Mouse (Mus musculus): ENCODE results near the gene Abca1.

Gene Abca1

DNA sequence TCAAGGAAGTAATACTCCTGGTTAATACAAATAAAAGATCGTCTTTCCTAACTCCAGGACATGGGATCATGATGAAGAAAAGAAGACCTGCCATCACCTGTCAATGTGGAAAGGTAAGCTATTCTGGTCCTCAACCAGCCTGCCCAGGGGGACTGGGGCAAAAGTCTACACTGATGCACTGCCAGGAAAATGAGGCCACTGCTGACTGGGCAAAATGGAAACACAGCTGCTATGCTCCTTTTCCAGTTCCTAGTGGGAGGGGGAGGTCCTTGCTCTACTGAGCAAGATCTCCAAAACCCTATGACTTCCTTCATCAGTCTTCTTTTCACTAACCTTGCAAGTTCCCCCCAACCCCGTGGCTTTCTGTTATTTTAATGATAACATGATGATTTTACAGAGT is 73.1 kb downstream of the Abca1 start:
- DNase-seq (ENCODE audit: low read depth, low spot score) = no peak

DNA sequence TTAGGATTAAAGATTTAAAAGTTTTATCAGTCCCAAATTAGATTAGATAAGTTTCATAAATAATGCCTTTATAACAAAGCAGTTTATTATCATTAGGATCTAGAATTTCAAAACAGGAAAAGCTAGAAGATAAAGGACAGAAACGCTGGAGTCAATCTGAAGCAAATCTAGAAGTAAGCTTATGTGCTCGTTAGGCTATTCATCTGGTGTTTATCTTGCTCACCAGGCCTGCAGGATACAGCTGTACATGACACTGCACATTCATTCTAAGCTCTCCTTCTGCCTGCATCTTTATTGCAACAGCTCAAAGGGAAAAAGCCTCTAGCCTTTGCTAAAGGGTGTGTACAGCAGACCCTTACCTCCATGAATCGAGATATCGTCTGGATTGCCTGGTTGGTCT is 74.1 kb downstream of the Abca1 start:
- DNase-seq (ENCODE audit: low read depth, low spot score) = no peak

DNA sequence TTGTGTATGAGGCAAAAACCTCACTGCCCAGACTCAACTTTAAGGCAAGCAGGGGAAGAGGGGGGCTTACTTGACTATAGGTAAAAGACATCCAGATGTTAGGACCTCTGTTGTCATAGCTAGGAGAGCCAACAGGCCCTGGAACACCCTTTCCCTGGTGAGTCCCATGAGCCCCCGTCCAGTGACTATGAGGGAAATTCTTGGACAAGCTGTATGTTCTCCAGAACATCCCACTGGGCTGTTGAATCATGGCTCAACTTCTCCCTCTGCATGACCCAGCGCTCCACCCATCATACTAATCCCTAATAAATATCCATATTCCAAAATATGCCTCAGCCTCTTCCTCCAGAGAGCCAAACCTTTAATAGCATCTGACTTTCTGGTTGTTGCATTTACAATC is 76.6 kb downstream of the Abca1 start:
- DNase-seq (ENCODE audit: low read depth, low spot score) = no peak

DNA sequence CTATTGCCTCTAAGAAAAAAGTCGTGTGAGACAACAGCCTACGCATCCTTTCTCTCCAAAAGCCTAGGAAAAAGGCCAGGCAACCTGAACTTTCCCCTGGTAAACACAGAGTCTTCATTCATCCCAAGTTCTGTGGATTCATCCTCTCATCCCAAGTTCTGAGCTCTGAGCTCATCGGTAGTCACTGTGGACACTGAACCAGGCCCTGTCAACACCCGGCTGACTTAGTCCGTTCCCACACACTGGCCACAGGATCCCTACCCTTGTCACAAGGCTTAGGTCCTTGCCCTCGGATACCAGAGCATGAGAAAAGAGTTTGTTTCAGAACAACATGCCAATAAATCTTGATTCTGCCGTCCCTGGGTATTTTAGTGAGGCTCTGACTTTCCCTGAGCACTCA is 77.2 kb downstream of the Abca1 start:
- DNase-seq (ENCODE audit: low read depth, low spot score) = no peak

DNA sequence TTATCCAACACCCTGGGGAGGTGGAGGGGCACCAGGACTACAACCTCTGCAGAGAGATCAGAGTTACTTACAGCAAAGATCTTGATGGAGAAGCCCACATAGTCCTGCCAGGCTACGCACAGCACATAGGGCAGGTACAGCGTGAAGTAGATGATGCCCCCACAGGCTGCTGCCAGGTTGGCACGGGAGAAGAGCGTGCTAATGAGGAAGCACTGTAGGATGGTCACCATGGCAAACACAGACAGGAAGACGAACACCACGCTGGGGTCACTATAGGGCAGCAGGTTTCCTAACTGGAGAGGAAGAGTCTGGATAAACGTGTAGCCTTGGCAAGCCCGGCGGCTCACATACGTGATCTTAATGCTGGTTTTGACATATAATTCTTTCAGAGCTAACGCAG is 77.8 kb downstream of the Abca1 start:
- no peak for DNase-seq (ENCODE audit: low read depth, low spot score)

DNA sequence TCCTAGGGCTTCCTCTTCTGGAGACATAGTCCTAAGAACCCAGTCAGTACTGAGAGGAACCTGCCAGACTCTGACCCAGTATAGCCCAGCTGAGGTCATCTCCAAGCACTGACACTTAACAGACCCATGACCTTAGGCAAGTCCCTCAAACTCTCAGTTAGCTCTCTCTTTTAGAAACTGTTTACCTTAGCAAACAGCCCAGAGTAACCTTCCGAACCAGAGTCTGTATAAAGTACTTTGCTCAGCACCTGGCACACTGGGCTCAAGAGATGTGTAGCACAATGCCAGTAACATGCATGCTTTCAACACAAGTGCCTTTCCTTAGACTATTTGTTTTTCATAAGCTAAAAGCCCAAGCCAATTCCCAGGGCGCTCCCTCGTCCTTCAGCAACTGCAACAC is 79.4 kb downstream of the Abca1 start:
- DNase-seq (ENCODE audit: low read depth, low spot score) = no peak

DNA sequence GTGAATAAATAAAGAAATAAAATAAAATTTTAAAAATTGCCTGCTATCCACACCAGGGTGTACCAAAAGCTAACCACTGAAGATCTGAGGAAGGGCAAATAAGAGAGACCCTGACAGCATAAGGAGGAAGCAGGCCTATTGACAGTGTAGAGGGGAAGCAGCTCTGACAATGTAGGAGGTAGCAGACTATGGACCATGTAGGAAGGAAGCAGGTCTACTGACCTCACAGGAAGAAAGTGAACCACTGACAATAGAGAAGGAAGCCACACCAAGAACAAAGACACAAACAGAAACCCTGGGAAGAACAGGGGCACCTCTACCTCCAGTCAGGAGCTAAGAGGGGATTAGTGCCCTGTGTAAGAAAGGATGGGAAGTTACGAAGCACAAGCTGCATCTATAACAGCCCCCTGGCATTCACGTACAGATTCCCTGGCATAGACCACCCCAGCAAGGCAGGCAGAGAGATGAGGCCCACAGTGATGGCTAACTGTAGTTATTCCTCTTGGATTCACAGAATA is 80.8 kb downstream of the Abca1 start:
- no peak for DNase-seq (ENCODE audit: low read depth, low spot score)

DNA sequence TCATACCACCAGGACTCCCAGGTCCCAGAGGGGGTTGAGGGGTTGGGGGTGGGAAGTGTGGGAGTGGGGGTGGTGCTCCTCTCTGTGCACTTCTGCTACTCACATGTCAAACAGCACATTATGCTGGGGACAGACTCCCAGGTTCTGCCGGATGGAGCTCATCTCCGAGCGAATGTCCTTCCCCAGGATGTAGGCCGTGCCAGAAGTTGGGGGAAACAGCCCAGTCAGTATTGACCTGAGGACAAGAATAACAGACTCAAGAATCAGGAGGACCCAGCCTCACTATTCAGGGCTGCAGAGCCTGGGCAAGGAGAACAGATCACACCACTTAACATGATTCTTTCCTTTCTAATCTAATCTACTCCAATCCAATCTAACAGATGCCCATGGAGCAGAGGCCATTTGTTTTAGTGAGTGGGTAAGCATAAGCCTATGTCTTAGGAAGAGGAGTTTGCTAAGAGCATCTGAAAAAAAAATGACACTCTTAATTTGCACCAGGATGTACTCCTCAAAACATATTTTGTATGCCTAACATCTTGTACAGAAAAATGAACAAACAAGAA is 82.8 kb downstream of the Abca1 start:
- no peak for DNase-seq (ENCODE audit: low read depth, low spot score)

DNA sequence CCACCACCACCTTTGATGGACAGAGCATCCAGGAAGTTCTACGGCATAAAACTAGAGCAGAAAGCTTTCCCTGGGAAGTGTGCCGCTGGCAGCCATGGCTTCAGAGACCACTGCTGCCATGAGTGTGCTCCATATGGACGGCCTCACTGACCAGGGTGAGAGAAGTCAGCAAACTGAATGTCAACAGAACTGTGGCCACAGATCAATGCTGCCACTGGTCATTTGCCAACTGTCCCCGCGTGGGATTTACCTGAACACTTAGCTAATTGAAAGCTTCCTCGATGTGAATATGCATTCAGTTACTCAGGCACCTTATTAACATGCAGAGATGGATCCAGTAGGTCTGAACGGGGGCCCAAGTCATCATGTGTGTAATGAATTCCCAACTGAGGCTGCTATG is 86.7 kb downstream of the Abca1 start:
- no peak for DNase-seq (ENCODE audit: low read depth, low spot score)

DNA sequence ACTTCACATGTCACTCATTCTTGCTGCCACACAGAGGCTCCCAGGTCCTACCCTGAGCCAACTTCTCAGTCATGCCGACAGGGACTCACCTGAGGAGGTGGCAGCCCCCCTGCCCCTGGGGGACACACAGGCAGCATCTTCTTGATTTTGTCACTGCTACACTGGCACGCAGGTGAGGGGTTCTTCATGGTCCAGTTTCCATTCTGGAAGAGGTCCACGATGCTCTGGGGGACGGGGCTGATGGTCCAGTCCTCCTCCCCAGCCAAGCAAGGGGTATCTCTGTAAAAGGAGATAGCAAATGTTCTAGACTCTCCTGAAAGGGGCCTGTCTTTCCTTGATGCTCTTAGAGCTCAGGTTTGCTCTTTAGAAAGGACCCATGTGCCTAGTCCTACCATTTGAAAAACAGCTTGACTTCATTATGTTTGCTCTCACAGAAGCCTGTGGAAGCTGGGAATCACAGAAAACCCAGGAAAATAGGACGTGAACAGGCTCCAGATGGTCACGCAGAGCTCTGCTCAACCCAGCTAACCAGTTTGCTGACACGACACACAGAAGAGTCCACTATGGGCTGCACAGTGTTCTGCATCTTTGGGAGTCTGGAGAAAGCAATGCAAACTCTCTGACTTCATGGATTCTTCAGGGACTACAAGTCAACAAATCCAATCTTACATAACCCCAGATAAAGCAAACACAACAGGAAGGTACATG is 97.2 kb downstream of the Abca1 start:
- no peak for DNase-seq (ENCODE audit: low read depth, low spot score)

DNA sequence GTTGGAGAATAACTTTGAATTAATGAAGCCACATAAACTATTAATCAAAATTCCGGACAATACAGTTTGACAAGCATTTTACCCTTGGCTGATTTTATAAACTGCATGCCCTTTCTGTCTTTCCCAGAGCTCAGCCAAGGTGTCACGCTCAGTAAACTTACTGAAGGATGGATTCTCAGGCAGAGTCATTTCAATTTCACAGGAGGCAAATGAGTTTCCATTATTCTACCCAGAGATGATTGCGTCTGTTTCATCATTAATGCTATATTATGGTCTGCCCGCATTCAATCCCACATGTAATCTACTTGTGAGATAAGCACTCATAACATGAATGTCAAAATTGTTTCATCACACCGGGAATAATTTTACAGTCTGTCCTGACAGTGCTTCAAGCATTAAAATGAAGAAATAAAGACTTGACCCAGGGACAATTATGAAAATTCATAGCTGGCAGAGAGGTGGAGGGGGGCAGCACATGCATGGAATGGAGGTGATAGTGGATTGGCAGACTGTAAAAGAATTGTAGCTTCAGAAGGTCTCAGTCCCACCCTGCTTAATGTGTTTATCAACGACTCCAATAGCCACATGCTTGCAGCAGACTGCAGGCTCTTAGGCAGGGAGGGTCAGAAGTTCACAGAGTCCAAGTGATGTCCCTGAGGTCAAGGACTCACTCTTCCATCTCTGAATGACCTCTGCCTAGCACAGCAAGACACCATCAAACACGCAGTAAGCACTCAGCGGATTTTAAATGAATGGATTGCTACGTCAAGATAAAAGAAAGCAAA is 113.3 kb downstream of the Abca1 start:
- DNase-seq (ENCODE audit: low read depth, low spot score) = no peak

DNA sequence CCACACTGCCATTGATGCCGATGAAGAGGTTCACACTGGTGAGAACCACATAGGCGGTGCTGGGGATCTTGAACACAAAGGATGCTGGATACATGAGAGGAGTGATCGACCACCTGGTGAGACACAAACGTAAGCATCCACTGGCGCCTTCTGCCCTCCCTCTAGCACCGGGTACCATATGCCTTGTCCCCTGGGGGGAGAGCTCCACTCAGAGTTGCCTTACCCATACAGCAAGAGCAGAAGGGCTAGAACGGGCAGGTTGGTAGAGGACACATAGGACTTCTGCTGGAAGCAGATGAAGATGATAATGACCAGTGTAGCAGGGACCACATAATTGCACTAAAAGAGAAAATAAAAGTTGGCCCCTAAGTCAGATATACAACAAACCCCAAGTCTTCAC is 113.9 kb downstream of the Abca1 start:
- DNase-seq (ENCODE audit: low read depth, low spot score) = no peak

DNA sequence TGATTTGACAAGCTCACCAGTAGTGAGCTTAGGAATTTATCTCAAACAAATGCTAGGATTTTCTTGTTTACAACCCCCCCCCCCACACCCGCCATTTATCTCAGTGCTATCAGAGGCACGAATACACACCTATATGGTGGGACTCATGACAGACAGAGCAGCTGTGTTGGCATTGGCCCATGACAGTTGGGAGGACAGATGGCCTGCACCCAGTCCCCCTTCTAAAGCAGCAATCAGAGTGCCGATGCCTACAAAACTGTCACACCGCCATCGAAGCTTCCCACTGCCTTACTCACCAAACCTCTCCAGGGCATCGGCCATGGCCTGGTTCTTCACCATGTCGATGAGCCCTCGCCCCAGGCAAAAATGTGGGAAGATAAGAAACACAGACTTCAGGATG is 115.9 kb downstream of the Abca1 start:
- DNase-seq (ENCODE audit: low read depth, low spot score) = no peak

DNA sequence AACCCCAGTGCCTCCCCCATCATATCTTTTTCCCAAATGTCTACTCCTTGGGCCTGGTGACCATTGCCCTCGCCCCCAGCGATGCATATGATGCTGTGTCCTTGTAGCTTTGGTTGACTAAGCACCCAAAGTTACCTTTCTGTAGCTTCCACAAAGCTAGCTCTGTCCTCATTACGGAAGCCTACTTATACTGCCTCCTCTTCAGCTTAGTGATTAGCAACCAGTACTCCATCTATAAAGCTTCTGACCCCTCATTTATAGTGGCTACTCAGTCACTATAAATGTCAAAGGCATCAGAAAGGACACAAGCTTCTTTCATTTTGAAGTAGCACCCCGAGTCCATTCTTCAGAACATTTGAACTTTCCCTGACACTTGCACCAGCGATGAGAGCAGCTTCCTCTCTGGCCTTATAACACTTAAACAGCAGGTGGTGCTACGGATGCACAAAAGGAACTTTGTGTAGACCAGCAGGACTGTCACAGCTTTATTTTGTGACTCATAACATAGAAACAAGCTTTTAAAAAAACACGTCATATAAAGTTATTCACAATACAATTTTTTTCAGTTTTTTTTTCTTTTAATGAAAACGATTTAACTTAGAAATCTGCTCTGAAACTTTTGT is 129.3 kb downstream of the Abca1 start:
- DNase-seq (ENCODE audit: low read depth, low spot score) = peak; percentile 74

DNA sequence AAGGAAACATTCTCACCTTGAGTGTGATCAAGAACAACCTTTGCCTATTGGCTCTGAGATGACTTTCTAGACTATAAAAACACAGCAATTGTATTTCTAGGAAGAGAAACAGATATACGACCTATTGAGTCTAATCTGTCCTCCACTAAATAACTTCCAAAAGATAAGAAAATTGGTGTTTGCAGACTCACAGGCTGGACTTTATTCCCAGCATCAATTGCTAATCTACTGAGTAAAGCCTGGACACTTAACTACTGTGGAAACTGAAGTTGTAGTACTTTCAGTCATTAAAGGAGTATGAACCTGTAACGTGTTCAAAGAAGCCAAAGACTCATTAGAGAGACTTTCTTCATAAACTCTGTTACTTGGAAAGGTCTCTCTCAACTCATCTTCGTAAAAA is 131.9 kb downstream of the Abca1 start:
- no peak for DNase-seq (ENCODE audit: low read depth, low spot score)

DNA sequence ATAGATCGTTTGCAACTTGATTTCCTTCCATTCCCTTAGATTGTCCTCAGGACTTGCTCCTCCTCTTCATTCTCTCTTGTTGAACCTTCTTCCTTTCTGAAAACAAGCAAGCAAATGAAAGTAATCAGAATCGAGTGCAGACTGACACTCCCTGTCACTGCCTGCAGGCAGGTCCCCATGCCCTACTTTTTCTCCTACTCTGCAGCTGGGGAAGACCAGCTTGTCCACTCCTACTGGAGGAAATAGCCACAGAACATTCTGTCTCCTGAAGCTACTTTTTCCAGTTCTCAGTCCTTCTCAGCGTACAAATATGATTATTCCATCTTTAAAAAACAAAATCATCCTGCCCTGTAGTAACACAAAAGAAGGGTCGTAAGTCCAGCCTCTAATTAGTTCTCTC is 135.3 kb downstream of the Abca1 start:
- no peak for DNase-seq (ENCODE audit: low read depth, low spot score)

DNA sequence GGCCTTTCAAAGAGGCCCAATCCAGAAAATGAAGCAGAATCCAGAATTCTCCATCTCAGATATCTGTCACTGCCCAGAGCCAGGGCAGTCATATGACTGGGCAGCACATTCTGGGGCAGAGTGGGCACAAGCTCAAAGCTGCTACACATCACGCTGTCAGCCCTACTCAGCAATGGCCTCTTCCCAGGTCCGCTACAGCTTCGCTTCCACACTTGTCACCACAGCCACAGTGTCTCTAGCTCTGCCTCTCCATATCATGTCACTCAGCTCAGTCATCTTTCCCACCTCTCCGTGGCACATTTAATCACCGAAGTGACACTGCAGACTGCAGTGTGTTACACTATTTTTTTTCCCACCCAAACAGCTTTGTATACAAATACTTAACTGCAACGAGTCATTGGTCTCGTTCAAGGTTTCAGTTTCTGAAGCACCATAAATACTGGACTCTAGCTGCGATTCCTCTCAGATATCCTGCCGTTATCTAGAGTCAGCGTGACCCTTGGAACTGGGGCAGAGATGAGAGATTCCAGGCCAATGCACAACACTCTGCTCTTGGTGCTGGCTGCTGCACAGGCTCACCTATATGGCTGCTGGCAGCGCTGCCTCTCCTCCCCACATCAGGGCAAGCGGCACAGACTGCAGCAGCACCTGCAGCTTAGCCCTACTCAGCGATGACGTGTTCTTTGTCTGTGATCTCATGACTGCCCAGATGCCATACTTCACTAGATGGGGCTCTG is 136.3 kb downstream of the Abca1 start:
- DNase-seq (ENCODE audit: low read depth, low spot score) = no peak

DNA sequence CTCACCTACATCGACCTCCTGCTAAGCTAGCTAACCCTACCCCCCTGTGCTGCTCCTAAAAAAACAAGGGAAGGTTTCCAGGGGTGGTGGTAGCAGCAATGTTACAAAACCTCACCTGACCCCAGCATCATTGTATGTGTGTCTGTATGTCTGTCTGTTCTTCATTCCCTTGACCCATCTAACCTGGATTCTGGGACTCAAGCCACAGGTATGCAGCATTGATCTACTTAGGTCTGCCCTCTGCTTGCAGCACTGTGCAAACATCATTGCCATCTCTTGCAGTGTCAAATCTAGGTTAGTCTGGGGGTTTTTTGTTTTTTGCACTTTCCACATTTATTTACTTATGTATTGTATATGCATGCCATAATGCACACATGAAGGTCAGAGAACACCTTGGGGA is 141.3 kb downstream of the Abca1 start:
- no peak for DNase-seq (ENCODE audit: low read depth, low spot score)

DNA sequence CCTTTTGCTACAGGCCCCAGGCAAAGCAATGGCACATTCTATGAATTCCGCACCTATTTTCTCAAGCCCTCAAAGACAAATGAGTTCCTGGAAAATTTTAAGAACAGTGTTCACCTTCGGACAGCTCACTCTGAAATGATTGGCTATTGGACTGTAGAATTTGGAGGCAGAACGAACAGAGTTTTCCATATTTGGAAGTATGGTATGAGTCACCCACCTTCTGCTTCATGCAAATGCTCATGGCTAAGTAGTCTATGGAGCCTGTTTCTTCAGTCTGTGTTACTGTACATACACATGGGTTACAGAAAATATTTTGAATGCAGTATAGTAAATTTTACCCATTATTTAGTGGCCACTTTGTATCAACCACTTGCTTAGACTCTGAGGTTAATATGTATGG is 144.7 kb downstream of the Abca1 start:
- no peak for DNase-seq (ENCODE audit: low read depth, low spot score)

DNA sequence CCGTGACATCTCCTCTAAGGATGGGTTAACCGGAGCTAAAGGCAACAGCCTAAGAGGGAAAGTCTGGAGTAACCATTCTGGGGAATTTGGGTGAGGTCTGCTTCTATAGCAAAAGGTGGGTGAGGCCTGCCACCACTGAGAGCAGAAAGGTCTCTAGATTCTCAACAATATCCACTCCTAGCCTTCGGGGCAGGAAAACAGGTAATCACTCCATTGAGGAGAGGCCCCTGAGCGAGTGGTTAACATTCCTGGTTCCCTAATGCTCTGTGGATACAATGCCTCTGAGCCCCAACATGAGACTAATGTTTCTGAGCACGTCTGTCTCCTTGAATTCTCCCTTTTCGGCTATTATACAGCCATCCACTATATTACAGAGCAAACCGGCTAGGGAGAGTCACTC is 145.3 kb downstream of the Abca1 start:
- DNase-seq (ENCODE audit: low read depth, low spot score) = no peak

DNA sequence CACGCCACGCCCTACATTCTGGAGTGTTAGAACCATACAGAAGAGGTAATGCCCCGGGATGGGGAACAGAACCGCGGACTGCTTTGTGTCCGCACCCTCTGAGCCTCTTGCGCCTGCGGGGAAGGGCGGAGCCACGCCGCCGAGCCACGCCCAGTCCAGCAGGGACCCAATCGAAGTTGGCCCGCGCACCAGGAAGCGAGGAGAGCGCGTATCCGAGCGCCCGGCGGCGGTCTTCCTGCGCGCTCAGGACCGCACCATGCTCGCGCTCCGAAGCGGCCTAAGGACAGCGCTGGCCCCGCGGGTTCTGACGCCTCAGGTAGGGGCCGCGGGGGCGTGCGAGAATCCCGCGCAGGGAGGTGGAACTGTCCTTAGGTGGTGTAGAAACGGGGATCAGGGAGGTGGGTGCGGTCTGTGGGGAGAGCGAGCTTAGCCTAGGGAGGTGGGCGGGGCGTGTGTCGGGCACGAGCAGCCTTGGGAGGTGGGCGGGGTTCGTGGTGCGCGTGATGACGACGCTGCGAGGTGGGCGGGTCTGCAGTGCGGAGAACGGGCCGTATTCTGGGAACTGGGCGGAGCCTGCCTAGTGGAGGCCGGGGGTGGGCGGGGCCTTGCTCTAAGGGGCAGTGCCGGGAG is 147.8 kb downstream of the Abca1 start, which contains the start of gene Nipsnap3b:
TSS of gene Nipsnap3b (plus strand) at position 149 of the 630 bp plus-strand sequence.
- peak; percentile 94 for DNase-seq (ENCODE audit: low read depth, low spot score)
